Comparison of ENCODE assay signal across 7 mouse cellular contexts in the genomic region with DNA sequence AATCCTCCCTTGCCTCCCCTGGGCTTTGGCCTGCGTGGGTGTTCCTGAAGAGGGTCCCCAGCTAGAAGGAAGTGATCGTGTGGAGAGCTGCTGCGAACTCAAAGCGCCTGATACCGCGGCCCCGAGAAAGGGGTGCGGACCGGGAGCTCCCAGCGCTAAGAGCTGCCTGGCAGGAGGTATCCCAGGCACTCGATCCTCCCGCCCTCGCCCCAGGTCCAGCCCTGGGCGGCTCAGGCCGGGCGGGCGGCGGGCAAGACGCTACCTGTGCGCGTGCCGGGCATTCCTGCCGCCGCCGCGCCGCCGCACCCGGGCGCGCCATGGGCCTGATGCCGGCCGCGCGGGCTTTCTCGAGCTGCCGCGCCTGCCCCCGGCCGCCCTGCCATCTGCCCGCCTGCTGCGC.
A peak's percentile ranks its signal among the peaks of the same experiment; 100 is the strongest.
DNase-seq lines count a peak whose midpoint lies in the region; ATAC-seq lines count a peak whose summit lies in the region.

No protein-coding gene starts in this region.

- under 1% methylated on average over 42 of the region's 42 CpGs for WGBS in embryonic facial prominence, embryonic 15.5 days
- under 1% methylated on average over 42 of the region's 42 CpGs for whole genome bisulfite sequencing in midbrain, embryonic 12.5 days

- H3K9ac ChIP-seq in embryonic facial prominence, embryonic 15.5 days, result peak overlapping the region; percentile 4; the same call in 1 of the 2 replicates
- peak overlapping the region; percentile 49 for H3K9ac ChIP-seq in midbrain, embryonic 12.5 days (replicated peaks)

- peaks cover 41% of the 10 kb centered on the region for H3K27me3 ChIP-seq in embryonic facial prominence, embryonic 15.5 days
- H3K27me3 ChIP-seq in midbrain, embryonic 12.5 days, result peaks cover 55% of the 10 kb centered on the region

- DNase-seq in embryo, embryonic 10.5 days (ENCODE audit: low spot score), result peak; percentile 40
- peak; percentile 41 to 67 for DNase-seq in kidney, postnatal 4 days
- no peak for DNase-seq in cerebellum, postnatal 36 days
- no peak for DNase-seq in right cerebral cortex, adult 2 months (ENCODE audit: low spot score in 2 of 2)
- no peak for DNase-seq in ovary, postnatal 14 days (ENCODE audit: low spot score)

- H3K4me2 ChIP-seq in embryonic facial prominence, embryonic 15.5 days (replicated peaks), result peak overlapping the region; percentile 84
- H3K4me2 ChIP-seq in midbrain, embryonic 12.5 days (replicated peaks), result peak overlapping the region; percentile 79

- peak overlapping the region; percentile 42 for H3K4me3 ChIP-seq in embryonic facial prominence, embryonic 15.5 days (replicated peaks)
- peak overlapping the region; percentile 47 for H3K4me3 ChIP-seq in midbrain, embryonic 12.5 days

- H3K36me3 ChIP-seq in embryonic facial prominence, embryonic 15.5 days, result no peaks in the 10 kb centered on the region
- no peaks in the 10 kb centered on the region for H3K36me3 ChIP-seq in midbrain, embryonic 12.5 days

- no peak for ATAC-seq in embryonic facial prominence, embryonic 15.5 days (ENCODE audit: insufficient number of reproducible peaks, low FRiP score, low TSS enrichment, low read depth)
- ATAC-seq in midbrain, embryonic 12.5 days (ENCODE audit: low FRiP score, low read depth), result no peak

- no peak overlapping the region for H3K27ac ChIP-seq in embryonic facial prominence, embryonic 15.5 days (replicated peaks)
- H3K27ac ChIP-seq in midbrain, embryonic 12.5 days (replicated peaks), result no peak overlapping the region

- no peaks in the 10 kb centered on the region for H3K9me3 ChIP-seq in embryonic facial prominence, embryonic 15.5 days (replicated peaks)
- no peaks in the 10 kb centered on the region for H3K9me3 ChIP-seq in midbrain, embryonic 12.5 days

- H3K4me1 ChIP-seq in embryonic facial prominence, embryonic 15.5 days, result peaks cover 21% of the 10 kb centered on the region
- peaks cover 6% of the 10 kb centered on the region; the same call in 1 of the 2 replicates for H3K4me1 ChIP-seq in midbrain, embryonic 12.5 days

Comparison
In these comparisons a context has a peak if more than half of its experiments do, and no peak if none do; other contexts are left out.
1. DNase-seq: peak in embryo, embryonic 10.5 days (single experiment) and kidney, postnatal 4 days (2 of 2); none in cerebellum, postnatal 36 days (0 of 2), right cerebral cortex, adult 2 months (0 of 2) and ovary, postnatal 14 days (single experiment).